Mouse (Mus musculus) mouse trophoblast stem cell (cell line): Measurements from ENCODE around the gene Ifngr2.

ENCODE experiments used
- in situ Hi-C, 2 experiments: fragments of 300-500 bp; cut with MseI, MboI; formaldehyde crosslinking; loops; 2 replicates in 1 of 2; 3 replicates in 1 of 2; pipeline ENCODE4 v1.15.1; 2025

Ifngr2 gene

DNA sequence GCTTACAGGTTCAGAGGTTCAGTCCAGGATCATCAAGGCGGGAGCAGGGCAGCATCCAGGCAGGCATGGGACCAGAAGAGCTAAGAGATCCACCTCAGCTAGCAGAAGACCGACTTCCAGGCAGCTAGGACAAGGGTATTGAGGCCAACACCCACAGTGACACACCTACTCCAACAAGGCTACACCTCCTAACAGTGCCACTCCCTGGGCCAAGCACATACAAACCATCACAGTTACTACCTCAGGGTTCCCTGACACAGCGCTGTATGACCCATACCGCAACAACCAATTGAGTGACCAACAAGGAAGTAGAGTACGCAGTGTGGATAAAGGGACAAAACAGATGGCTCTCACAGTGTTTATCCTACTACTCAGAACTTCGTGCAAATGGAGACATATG lies 10.5 kb upstream of the Ifngr2 start:
- in situ Hi-C loops, result no loop called here

DNA sequence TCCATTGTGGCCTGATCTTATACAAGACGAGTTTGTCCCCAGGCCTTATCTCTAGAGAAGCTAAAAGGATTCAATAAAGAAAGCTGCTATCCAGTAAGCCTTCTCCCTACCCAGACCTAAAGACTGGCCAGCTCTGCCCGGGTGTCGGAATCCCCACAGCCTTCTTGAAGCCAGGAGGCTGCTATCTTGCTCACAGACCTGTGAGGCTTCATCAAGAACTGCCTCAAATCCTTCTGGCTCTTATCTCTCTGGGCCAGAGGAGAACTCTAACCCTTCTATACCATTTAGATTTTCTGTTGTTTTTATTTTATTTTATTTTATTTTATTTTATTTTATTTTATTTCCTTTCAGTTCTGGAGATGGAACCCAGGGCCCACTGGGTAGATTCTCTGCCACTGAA lies 9.8 kb upstream of the Ifngr2 start:
- in situ Hi-C loops, result no loop called here

DNA sequence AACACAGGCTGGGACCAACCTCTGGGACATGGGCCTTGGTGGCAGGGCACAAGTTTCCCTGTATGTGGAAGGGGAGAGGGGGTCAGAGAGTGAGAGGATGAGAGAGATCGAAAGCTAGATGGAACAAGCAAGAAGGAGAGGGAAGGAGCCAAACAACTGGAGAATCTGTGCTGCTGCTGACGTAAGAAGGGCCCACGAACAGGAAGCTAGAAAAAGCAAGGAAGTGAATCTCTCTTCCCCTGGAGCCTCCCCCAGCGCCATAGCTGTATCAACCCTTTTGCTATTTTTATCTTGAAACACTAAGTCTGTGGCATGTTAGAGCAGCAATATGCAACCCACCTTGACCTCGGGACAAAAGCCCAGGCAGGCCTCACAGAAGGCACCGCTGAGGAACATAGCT lies 8.8 kb upstream of the Ifngr2 start:
- in situ Hi-C loops, result no loop called here

DNA sequence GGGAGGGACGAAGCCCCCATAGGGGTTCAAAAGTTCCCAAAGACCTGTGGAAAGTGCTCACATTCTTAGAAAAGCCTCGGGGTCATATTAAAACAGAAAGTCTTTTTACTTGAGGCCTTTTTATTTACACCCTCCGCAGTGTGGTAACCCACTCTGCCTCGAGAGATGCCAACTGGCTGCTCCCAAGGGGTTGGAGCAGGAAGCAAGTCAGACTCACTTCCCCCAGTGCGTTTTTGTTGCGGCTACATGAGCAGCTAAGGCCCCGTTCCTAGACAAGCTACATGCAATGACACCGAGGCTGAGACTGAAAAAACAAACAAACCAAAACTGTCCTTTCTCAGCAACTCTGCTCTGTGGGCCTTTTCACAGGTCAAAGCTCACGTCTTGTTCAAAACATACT lies 8.4 kb upstream of the Ifngr2 start:
- in situ Hi-C loops, result no loop called here

DNA sequence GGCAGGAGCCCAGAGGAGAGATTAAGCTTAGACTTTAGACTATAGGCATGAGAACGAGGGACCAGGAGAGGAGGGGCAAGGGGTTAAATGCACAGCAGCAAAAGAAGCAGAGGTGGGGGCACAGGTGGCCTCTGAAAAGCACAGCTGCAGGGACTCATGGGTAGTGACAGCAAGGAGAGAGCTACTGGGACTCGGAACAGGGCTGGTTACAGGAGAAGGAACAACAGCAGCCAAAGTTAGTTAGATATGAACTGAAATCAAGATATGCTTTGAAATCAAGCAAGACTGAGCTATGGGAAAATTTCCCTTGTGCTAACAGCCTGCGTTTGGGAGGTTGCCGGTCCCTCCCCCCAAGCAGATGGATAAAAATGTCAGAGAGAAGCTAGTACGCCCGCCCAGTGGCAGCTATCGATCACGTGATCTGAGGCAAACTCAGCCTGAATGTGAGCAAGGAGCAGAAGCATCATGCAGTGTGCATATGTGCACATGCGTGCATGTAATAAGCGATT lies 5.2 kb upstream of the Ifngr2 start:
- in situ Hi-C loops, result no loop called here

DNA sequence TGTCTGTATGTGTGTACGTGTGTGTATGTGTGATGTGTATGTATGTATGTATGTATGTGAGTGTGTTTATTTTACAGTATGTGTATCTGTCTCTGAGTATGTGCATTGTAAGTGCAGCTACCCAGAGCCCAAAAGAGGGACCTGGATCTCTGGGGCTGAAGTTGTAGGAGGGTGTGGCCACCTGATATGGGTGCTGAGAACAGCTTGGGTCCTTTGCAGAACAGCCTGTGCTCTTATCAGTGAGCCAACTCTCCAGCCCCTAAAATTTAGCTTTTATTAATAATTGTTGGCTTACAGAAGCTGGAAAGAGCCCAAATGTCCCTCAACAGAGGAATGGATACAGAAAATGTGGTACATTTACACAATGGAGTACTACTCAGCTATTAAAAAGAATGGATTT lies 3.3 kb upstream of the Ifngr2 start:
- in situ Hi-C loops, result no loop called here

DNA sequence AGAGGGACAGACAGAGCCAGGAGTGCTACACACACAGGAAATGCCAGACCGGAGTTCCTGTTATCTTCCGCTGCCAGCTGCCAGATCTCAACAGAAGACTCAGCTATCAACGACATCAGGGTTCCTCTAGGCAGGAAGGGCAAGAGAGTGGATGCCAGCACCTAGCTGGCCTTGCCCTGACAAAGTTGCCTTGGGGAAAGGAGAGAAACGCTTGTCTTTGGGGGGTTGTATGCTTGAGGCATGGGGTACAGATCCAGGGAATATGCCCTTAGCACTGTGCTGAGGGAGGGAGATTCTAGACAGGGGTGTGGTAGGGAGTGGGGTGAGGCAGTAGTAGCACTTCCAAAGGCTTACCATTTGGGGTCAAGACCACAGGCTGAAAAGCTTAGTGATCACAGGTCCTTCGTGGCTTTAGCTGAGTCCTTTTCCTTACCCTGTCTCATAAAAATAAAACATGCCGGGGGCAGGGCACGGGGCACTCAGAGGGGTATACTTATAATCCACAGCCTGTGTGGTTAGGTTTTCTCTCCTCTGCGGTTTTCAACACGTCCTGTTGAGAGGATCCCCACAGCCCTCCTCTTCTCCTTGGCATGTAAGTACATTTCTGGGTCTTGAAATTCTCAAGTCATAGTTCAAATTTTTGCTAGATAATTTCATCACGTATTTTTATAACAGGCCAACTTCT lies 1.1 kb upstream of the Ifngr2 start:
- in situ Hi-C loops, result no loop called here

DNA sequence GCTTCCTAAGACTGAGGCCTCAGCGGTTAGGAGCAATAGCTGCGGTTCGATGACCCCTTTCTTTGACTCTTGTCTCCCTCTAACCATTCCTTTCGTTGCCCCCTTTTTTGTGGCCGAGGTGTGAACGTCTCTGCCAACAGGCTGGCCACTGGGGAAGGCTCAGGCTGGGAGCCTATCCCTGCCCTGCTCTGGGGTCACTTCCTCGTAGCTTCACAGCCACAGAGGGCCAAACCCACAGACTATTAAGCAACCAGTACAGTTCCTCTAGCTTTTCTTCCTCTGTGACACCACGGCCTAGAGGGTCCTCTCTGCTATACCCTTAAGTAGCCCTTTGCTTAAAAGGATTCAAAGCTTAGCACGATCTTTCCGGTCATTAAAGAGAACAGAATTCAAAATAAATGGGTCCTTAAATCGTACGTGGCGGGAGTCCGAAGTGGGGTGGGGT lies 459 bp upstream of the Ifngr2 start:
- in situ Hi-C loops, result no loop called here

DNA sequence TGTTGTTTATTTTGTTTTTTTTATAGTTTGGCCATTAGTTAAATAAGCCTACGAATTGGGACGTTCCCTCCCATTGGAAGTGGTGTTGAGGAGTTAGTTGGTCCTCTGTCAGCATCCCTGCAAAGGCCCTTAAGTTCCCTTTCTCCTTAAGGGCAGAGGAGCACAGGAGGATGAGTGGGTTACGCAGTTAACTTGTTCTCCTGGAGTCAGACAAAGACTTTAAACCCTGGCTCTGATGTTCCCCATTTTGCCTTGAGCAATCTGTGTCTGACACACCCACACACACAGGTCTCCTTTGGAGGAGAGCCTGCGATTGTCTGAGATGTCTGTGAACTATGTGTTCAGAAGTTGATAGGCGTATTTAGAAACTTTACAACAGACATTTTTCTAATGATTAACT lies 1.1 kb downstream of the Ifngr2 start:
- in situ Hi-C loops, result no loop called here

DNA sequence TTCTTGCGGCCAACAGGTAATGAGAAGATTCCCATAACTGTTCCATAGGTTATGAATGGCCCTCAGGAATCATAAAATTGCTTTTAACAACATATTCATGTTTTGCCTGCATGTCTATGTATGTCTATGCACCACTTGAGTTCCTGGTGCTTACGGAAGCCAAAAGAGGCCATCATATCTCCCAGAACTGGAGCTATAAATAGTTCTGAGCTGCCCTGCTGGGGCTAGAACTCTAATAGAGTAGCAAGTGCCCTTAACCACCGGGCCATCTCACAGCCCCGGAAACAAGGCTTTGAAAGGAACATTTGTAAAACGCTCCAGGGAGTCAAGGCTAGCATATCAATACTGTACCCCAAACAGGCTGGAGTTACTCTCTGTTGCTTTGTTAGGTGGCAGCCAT lies 1.7 kb downstream of the Ifngr2 start:
- in situ Hi-C loops, result no loop called here

DNA sequence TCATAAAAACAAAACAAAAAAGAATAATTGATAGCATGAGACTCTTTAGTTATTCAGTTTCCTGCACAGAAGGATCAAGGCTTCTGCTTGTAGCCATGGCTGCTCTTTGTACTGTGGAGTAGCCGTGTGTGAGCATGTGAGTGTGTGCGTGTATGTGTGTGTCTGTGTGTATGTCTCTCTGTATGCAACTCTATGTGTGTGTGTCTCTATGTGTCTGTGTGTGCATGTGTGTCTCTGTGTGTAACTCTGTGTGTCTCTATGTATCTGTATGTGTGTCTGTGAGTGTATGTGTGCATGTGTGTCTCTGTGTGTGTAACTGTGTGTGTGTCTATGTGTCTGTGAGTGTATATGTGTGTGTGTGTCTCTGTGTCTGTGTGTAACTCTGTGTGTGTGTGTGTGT lies 2.1 kb downstream of the Ifngr2 start:
- in situ Hi-C loops, result no loop called here

DNA sequence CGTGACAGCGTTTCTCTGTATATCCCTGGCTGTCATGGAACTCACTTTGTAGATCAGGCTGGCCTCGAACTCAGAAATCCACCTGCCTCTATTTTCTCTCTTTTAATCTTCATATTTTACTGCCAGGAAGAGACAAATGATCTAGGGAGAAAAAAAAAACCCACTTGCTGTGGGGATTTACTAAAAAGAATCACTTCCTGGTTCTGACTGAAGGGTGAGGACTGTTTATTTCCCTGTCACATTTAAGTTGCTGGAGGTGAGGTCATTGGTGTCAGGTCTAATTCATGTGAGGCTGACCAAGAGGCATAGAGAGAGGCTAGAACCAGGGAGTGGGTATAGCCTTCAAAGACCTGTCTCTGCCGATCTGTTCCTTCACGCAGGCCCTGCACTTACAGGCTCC lies 2.7 kb downstream of the Ifngr2 start:
- in situ Hi-C loops, result no loop called here

DNA sequence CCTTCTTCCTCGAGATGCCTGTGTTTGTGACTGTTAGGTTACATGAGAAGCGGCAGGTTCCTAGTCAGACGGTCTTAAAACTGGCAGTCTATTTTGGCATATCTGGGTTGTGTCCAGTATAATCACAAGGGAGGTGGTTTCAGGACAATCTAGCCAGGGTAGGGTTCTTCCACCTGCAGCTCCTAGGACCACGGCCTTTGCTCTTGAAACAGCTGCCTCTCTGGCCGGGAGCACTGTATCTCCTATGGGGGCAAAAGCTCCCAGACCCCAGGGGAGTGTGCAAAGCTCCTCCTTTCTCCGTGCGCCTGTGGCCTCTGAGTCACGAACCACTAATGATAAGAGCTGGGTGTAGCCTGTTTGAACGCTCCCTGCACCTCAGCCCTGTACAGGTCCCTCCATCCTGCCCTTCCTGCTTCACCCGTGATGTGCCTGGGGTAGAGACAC lies 4.2 kb downstream of the Ifngr2 start:
- in situ Hi-C loops, result no loop called here

DNA sequence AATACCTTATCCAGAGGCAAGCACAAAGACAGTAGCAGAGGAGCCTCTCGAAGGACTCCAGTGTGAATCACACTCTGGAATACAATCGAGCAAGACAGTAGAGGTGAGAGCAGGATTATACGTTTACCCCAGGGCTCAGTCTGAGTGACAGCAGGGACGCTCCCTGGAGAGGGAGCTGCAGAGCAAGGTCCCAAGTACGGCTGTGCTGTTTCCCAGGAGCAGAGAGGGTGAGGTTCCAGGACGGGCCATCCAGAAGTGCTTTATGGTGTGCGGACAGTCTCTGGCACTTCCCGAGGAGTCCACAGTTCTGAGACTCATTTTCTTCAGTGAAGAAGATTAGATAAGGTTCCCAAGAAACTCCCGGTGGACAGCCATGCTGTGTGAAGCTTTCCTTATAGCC lies 5.2 kb downstream of the Ifngr2 start:
- in situ Hi-C loops, result no loop called here

DNA sequence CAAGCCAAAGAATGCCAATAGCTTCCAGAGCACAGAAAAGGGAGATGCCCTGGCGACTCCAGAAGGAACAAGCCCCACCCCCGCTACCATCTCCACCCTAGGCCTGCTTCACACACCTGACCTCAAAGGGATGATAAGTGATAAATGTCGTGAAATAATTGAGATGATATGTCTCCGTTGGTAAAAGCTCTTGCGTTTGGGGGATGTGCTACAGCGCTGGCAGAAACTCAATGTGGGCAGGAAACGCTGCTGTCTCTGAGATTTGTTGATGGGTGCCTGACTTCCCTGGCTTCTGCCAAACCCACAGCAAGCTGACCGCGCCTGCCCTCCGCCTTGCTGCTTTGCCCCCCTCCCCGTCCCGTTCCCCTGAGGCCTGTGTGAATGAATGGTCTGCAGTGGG lies 6.8 kb downstream of the Ifngr2 start:
- in situ Hi-C loops, result no loop called here

DNA sequence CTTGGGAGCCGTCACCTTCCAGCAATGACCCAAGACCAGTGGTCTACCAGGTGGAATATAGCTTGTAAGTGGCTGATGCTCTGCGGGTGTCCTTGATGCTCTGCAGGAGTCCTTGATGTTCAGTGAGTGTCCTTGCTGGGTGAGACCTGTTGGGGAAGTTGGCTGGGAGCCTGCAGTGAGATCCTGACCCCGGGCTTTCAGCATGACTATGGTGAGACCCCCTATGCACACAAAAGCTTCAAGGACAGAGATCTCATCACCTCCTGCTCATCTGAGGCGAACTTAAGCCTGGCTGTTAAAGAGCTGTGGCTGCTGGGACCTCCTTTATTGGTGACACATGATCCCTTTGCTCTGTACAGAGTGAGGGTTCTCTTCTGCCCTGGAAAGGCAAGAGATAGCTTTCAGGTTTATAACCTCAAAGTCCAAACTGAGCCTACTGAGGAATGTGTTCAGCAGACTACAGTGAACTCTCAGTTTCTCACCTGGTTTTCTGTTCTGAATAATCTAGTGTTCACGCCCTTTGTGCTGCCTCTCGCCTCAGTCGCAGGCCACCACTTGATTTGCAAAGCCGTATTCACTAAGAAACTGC lies 8.2 kb downstream of the Ifngr2 start:
- in situ Hi-C loops, result no loop called here

DNA sequence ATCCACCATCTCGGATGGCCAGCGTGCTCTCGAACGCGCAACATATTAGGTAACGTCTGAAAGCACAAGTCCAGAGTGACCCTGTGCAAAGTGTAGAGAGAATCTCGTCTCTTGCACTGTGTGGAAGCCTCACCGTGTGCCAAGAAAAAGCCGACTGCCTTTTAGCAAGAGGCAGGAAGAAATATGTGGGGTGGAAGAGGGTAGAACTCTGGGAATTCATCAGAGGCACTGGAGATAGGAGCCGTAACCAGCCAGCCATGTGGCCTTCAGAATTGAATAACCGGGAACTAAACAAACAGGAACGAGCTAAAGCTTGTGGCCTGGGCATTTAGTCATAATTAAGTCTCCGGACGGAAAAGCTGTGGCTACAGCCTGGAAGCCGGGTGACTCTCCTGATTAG lies 9.8 kb downstream of the Ifngr2 start:
- in situ Hi-C loops, result no loop called here

DNA sequence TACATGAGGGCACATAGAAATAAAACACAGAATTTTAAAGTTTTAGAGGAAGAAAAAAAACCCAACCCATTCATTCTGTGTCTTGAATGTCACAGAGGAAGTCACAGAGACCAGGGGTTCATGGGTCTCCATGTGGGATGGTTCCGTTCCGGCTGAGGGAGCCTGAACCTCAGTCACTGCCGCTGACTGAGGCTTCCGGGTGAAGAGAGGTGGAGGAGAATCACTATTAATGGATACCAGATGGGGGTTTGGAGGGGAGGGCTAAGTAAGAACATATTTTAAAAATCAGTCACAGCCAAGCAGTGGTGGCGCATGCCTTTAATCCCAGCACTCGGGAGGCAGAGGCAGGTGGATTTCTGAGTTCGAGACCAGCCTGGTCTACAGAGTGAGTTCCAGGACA lies 10.3 kb downstream of the Ifngr2 start:
- in situ Hi-C loops, result no loop called here

DNA sequence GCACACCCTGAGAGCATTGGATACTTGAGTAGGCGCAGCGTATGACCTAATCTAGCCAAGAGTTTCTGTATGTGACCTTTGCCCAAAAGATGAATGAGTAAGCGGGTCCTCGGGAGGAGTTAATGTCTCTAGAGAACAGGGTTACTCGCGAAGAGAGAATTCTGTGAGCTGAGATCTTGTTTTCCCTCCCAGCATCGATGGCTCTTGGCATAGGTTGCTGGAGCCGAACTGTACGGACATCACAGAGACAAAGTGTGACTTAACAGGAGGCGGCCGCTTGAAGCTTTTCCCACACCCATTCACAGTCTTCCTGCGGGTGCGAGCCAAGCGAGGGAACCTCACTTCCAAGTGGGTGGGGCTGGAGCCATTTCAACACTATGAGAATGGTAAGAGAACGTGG lies 10.8 kb downstream of the Ifngr2 start:
- in situ Hi-C loops, result no loop called here

DNA sequence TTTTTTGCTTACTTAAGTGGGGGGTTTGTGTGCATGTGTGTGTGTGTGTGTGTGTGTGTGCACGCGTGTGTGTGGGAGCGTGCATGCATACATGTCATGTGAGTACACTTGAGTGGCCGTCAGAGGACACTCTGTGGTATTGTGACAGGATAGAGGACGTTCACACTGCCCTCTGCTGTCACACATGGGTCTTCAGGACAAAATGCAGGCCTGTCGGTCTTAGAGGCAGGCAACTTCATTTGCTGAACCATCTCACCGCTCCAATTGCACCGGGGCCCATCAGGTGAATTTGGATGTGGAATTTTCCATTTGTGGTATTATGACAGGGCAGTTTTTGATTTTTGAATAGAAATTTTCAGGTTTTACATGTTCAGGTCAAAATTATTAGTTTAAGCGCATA lies 14.2 kb downstream of the Ifngr2 start:
- in situ Hi-C loops, result no loop called here

DNA sequence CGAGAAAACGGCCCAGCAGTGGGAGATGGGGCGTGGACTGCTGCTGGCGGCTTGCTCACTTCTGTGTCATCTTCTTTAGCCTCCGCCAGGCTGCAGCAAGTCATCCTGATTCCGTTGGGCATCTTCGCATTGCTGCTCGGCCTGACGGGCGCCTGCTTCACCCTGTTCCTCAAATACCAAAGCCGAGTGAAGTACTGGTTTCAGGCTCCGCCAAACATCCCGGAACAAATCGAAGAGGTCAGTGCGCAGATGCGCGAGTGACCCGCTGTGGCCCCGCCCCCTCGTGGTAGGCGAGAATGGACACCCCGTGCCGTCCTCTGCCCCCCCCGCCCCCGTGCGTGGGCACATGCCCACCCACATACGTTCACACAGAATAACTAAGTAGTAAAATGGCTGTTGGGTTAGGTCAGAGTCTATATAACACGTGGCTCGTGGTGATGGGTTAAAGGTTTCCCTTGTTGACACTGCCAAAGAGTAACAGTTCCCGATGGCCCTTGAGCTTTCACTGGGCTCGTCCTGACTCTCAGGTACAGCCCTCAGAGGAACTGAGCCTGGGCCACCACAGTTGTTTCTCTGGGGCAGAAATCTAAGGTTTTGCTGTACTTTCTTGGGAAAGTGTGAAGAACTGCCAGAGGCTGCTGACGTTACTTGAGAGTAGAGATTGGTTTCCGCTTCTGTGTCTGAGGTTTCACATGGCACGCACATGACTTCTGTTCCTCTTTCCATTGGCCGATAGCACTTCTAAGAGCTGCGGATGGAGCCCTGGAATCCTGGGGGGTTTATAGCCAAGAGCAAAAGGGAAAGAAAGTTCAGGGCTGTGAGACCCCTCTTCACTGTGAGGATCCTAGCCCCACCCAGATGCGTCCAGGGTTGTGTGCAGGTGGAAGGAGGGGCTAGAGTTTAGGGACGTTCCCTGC lies 14.9 kb downstream of the Ifngr2 start:
- in situ Hi-C loops, result no loop called here

DNA sequence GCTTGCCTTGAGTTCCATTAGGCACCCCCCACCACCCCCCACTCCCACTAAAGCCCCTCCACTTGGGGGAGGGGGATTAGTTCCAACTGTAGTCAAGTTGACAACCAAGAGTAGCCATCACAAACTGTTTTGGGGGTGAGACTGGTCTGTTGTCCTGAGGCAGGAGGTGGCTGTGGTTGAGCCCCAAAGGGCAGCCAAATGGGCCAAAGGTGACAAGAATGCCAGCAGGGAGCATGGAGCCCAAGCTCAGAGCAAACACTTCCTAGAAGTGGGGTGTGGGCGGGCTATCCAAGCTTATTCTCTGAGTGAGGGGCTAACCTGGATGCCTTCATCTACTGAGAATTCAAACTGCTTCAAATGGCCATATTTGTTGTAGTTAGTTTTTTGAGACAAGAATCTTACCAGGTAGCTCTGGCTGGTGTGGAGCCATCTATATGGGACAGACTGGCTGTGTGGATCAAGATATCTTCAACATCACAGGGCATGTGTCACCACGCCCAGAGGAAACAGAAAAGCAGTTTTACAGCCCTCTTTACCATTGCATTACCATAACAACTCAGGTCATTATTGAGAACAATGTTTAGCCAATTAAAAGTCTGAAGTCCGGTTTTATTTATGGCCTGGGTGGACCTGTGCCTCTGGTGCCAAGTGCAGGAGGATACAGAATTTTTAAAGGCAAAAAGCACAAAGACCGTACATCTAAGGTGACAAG lies 17.9 kb downstream of the Ifngr2 start:
- in situ Hi-C loops, result no loop called here
